Mouse (Mus musculus): ENCODE measurements around the gene Unc45a.
"Not testable (repeated sequence)": the region's sequence is repeated elsewhere in the genome, so short reads cannot be mapped to it uniquely, and the experiment has no call there.

Gene Unc45a

DNA sequence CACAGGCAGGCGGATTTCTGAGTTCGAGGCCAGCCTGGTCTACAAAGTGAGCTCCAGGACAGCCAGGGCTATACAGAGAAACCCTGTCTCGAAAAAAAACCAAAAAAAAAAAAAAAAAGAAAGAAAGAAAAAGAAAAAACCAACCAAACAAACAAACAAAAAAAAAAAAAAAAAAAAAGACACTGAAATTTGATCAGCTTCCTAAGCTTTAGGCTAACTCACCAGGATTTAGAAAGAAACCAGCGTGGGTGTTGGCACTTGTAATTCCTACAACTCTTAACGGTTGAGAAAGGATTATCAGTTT lies 16.0 kb downstream of the Unc45a start:
- DNase-seq (ENCODE audit: low spot score): not testable (repeated sequence)

DNA sequence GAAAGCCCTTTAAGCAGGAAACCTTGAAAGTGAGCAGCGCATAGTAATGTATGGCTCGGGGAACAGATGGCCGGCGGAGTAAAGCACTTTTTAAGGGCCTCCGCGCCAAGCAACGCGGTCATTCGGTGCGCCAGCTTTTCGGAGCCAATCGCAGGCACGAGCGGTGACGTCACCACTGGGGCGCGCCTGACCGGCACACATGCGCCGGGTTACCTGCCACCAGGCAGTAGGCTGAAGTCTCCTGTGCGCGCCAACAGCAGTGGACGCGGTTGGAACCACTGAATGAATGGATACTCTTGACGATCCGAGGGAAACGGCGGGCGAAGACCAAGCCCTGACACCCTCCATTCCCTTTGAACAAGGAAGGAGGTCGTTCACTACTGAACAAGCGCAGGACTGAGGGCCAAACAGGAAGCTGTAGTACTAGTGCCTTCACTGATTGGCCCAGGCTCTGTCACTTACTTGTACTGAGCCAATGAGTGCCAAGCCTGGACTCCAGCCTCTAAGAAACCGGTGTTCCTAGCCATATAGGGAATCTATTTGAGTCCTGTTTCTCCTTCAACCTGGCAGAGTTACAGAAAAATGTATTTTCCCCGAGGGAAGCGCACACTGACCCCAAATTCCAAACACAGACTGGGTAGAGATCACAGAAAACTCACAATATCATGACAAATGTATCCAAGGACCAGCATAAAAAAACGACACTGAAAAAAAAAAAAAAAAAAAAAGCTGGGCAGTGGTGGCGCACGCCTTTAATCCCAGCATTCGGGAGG lies 16.6 kb downstream of the Unc45a start, which contains the start of gene Rccd1:
Rccd1 (minus strand) TSS at position 412 of the 773 bp plus-strand sequence.
- DNase-seq (ENCODE audit: low spot score): peak; percentile 96

DNA sequence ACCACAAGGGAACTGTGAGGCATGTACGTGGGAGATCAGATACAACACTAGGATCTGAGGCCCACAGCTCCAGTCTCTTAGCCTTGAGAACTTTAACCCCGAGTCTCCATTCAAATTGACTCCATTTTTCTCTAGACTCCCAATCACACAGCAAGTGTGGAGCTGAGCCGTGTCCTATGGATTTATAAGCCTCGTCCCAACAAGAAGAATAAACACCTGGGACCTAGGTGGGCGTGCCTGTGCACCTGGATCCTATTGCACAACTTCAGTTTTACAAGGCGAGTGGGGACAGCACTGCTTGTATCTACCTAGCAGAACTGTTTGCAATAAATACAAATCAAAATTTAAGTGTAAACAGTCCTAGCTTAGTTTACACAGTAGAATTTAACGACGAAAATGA lies 17.5 kb downstream of the Unc45a start:
- DNase-seq (ENCODE audit: low spot score): no peak

DNA sequence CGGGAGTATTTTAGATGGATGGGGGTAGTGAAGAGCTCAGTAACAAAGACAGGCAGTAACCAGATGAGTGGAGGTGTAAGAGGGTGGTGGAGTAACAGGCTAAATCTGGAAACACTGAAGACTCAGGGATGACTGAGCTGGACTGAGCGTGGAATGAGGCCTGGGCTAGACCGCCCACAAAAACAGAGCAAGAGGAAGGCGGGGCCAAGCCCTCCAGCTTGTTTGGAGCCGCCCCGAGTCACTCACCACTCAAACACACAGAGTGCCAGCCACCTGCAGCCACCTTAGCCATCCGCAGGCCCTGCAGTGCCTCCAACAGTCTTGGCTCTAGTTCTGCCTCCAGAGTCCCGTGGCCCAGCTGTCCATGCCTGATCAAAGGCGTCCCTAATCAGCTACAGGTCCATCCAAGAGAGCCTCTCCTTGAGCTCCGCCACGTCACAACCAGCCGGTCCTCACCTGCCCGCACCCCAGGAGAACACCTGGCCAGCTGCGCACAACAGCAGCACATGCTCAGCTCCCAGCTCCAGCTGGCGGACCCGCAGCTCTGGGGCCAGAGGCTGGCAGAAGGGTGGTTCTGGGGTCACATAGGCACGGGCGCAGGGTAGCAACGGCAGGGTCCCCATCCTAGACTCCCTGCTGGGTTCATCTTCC lies 20.8 kb downstream of the Unc45a start:
- DNase-seq (ENCODE audit: low spot score): no peak

DNA sequence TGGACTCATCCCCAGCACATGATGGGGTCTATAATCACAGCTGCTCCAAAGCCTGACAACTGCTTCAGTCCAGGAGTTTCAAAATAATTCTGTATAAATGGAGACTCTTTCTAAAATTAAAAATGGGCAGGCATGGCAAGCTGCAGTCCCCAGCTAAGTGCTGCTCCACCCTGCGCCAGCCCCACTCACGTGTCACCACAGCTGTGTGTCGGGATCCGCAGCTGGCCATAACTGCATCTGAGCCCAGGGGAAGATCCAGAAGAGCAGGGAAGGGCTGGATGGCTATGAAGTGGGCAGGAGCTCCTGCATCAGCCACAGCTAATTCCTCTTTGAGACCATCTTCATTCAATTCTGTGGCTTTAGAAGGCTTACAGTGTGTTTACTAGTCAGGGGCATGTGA lies 22.1 kb downstream of the Unc45a start:
- no peak for DNase-seq (ENCODE audit: low spot score)

DNA sequence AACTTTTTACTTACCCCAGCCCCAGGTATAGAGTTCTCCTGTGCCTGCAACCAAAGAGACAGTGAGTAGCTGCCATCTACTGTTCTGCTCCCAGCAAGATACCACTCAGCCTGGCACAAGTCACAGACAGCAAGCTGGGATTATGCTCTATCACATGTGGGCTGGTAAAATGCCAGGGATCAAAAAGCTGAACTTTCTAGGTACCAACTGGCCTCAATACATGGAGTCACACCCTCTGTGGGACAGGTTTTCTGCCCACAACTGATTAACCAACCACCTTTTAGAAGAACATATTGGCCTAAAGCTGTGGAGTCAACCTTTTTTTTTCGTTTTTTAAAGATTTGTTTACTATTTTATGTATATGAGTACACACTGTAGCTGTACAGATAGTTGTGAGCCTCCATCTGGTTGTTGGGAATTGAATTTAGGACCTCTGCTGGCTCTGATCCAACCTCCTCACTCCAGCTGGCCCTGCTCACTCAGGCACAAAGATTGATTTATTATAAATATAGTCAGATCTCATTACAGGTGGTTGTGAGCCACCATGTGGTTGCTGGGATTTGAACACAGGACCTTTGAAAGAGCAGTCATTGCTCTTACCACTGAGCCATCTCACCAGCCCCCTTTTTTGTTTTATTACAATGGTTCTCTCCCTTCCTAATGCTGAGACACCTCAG lies 23.2 kb downstream of the Unc45a start:
- no peak for DNase-seq (ENCODE audit: low spot score)

DNA sequence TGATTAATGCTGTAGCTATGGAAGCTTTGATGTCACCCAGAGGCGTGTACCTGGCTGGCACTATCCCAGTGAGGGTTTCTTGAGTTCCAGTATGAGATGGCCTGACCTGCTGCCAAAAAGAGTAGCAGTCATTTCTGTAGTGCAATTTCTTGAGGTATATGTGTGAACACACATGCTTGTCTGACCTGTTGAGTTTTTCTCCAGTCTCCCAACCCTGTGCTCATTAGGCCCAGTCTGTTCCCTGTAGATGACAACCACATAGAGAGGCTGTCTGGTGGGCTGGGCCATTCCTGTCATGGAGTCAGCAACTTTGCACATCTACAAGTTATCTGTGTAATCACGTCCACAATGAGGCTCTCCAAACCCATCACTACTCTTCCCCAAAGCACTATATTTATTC lies 25.1 kb downstream of the Unc45a start:
- DNase-seq (ENCODE audit: low spot score): no peak

DNA sequence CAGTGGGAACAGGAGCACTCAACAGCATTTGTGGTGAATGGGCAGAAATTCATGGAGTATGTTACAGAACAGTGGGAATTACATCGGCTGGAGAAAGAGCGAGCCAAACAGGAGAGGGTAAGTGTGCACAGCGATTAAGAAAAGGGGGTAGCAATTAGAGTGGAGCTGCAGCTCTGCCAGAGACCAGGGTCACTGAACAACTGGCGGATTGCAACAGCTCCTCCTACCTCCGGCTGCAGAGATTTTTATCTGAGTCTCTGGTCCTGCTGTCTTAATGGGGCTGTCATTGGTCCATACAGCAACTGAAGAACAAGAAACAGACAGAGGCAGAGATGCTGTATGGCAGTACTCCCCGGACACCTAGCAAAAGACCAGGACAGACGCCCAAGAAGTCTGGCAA lies 30.0 kb downstream of the Unc45a start:
- no peak for DNase-seq (ENCODE audit: low spot score)

DNA sequence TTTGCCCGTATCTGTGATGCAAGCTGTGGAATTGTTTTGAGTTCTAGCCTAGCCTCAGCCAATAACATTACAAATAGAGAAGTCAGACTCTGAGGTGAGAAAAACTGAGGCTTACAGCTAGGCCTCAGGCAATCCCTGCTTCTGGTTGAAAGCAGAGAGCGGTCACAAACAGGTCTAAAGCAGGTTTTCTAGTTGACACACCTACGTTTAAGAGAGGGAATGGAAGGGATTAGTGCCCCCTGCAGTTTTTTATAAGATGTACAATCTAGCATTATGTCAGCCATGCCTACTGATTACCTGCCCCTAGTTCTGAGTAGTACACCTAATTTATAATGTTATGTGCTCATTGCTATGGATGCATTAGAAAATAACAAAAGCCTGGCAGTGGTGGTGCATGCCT lies 33.0 kb downstream of the Unc45a start:
- DNase-seq (ENCODE audit: low spot score): no peak

DNA sequence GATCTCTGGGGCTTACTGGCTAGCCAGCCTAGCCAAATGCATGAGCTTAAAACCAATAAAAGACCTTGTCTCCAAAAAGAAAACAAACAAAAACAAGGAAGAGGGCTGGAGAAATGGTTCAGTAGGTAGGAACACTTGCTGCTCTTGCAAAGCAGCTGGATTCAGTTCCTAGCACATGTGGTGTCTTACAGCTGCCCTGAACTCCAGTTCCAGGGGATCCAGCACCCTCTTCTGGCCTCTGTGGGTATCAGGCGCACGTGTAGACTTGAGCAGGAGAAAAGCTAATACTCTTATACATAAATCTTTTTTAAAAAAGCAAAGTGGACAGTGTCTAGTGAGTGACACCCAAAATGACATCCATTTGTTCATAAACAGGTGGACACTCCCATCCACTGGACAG lies 39.3 kb downstream of the Unc45a start:
- no peak for DNase-seq (ENCODE audit: low spot score)

DNA sequence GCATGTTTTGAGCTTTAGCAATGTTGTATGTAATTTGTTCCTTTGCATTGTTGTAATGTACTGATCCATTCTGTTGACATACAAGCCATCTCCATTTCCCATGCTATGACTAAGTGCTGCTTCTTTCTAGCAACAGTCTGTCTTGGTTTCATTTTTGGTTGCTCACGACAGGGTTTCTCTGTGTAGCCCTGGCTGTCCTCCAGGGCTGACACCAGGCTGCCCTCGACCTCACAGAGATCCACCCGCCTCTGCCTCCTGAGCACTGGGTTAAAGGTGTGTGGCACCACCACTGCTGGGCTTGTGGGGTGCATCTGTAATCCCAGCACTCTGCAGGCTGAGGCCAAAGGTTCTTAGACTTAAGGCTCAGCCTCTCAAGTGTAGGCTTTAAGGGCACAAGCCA lies 41.2 kb downstream of the Unc45a start:
- no peak for DNase-seq (ENCODE audit: low spot score)

DNA sequence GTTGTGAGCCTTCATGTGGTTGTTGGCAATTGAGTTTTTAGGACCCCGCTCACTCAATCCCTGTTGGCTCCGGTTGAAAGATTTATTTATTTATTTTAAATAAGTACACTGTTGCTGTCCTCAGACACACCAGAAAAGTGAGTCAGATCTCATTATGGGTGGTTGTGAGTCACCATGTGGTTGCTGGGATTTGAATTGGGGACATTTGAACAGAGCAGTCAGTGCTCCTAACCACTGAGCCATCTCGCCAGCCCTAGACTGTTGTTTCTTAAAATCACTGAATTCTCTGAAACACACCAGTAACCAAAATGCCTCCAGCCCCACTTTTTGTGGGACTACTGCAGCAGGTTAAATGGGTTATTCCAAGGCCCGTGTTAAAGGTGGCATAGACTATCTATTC lies 42.1 kb downstream of the Unc45a start:
- DNase-seq (ENCODE audit: low spot score): no peak

DNA sequence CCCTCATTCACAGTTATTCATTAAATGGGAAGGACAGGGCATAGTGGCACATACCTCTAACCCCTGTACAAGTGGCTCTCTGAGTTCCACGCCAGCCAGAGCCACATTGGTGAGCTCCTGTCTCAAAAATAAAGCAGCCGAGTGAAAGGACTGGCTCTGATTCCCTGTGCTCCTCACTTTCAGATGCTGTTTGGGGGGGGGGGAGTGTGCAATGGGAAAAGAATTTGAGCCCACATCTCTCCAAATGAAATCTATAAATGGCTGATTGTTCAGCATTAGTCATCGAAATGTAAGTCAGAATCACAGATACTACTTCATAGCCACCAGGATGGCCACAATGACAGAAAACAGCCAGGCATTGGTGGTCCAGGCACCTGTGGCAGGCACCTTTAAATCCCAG lies 43.8 kb downstream of the Unc45a start:
- DNase-seq (ENCODE audit: low spot score): no peak

DNA sequence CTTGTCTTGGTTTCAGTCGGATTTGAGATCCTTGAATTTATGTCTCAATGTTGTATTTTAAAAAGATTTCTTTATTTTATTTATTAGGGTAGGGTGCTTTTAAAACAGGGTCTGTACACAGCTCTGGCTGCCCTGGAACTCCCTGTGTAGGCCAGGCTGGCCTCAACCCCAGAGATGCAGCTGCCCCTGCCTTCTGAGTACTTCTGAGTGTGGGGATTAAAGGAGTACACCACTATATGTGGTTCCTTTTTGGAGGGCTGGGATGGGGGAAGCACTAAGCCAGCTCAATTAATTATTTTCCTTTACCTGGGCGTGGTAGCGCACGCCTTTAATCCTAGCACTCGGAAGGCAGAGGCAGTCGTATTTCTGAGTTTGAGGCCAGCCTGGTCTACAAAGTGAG lies 44.3 kb downstream of the Unc45a start:
- no peak for DNase-seq (ENCODE audit: low spot score)

DNA sequence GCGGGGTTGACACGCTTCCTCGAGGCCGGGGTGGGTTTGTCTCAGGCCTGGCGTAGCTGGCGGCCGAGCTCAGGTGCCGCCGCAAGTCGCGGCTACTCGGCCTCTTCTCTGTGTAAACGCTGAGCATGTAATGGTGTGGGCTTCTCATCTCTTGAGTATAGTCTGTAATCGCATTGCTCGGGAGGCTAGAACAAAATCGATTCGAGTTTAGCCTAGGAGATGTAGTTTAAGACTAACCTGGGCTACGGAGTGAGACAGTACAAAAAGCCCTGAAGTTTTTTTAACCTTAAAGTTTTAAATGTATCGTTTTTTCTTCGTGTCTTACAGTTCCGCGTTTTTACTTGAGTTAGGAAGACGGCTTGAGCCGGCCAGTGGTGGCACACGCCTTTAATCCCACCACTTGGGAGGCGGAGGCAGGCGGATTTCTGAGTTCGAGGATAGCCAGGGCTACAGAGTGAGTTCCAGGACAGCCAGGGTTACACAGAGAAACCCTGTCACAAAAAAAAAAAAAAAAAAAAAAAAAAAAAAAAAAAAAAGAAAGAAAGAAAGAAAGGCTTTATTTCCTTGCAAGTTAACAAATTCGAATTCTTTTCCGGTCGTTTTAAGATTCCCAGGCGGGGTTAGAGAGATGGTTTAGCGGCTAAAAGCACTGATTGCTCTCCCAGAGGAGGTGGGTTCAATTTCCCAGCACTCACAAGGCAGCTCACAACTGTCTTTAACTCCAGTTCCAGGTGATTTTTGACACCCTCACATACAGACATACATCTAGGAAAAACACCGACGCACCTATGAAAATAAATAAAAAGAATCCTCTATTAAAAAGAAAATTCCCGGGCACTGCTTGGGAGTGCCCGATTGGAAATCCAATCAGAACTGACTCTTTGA lies 45.8 kb downstream of the Unc45a start:
- no peak for DNase-seq (ENCODE audit: low spot score)

DNA sequence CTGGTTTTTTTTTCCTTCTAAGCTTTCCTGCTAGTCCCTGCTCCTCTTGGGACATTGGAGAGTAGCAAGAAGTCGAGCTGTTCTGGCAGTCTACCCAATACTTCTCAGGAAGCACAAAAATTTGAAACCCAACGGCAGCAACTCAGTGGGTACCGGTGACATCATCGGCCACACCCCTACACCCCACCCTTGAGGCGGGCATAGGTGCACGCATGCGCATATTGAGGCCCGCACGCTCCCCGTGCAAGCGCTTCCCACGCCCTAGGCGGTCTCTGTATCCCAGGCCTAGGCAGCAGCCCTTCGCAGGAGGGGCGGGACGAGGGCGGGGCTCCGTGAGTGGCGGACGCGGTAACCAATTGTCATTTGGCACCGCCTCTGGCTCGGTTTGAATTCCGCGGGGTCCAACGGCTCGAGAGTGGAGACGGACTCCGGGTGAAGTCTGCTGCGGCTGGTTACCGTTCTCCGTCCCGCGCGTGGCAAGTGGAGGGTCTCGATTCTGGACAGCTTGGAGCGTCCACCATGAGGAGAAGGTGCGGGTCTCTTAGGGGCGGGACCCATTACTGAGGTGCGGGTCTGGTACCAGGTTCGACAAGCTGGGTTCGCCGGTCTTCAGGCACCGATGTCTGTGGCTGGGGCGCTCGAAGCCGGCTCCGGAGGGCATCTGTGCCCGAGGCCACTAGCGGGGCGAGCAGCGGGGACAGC lies 46.6 kb downstream of the Unc45a start, which contains the start of gene Prc1:
Prc1 (plus strand) TSS at position 389 of the 702 bp plus-strand sequence.
- peak; percentile 99 for DNase-seq (ENCODE audit: low spot score)

DNA sequence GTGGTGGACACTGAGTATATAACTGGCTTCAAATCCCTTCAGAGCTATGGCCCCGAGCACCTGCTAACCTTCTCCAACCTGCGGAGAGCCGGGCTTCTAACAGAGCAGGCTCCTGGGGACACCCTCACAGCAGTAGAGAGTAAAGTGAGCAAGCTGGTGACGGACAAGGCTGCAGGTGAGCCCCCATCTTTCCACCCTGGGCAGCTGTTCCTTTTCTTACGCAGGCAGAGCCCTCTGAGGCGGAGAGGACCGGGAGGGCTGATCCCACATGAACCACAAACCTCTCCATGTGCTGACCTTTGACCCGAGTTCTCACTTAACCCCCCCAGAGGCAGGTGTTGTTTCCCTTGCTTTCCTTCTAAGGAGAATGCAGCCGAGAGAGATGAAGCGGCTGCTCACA lies 53.1 kb downstream of the Unc45a start:
- DNase-seq (ENCODE audit: low spot score): no peak

DNA sequence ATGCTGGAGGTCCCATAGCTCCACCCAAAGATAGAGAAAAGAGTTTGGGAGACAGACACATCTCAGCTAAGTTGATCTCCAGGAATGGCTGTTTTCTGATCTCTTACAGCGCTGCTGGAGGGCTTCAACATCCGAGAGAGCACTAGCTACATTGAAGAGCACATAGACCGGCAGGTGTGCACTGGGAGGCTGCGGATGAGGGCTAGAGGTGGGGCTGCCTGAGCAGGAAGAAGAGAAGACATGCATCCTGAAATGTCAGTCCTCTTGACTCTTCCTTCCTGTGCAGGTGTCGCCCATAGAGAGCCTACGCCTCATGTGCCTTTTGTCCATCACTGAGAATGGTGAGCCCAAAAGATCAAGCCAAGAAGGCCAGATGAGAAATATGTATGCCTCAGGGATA lies 55.1 kb downstream of the Unc45a start:
- no peak for DNase-seq (ENCODE audit: low spot score)

DNA sequence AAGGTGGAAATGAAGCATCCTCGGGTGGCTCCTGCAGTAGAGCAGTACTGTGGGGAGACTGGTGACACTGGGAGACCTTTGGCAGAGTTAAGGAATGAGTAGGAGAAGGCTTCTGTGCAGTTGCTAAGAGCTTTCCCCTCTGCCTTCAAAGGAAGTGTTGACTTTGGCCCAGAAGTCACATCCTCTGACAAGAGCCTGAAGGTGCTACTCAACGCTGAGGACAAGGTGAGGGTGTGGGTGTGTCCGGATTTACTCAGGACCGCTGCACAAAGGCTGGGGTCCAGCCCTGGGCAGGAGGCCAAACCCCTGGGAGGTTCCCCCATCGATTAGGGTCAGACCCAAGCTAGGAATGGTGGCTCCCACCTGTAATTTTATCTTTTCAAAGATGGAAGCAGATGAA lies 56.4 kb downstream of the Unc45a start:
- DNase-seq (ENCODE audit: low spot score): no peak

DNA sequence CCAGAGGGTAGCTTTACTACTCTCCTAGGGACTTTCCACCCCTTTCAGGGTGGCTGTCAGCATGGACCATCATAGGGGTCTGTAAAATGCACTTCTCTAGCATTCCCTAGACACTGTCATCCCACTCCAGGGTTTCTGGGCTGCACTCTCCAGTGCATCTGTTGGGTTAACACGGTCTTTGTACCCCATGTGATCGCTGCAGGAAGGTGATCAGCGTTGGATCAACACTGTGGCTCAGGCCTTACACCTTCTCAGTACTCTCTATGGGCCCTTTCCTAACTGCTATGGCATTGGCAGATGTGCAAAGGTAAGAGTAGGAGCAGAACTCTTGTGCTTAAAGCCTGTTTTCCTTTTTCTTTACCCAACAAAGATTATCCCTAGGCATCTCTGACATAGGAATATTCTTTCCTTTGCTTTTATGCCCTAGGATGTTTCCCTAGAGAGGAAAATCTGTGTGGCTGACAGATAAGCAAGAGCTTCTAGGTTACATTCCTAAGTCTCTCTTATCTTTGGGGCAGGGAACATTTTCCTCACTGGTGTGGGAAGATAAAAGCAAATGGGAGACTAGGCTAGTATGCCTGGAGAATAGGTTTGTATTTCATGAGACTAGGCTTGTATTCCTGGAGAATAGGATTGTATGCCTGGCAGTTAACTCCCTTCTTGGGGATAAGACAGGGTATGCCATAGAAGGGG lies 57.4 kb downstream of the Unc45a start:
- DNase-seq (ENCODE audit: low spot score): no peak

DNA sequence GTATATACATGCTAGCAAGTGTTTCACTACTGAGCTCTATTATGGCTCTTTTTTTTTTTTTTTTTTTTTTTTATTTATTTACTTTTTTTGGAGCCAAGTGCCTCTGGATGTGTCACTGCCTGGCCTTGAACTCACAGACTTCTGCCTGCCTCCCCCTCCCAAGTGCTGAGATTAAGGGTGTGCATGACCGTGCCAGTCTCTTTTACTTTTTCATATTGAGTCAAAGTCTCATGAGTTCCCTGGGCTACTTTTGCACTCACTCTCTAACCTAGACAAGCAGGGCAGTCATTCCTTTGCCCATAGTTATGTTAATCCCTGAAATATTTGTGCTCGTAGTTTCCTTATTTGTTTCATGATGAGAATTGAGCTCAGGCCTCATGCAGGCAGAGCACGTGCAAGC lies 59.2 kb downstream of the Unc45a start:
- DNase-seq (ENCODE audit: low spot score): no peak

Measured in spleen, adult 12 weeks (tissue).